Mouse (Mus musculus): ENCODE measurements around the gene Hist1h4a. TPM values are rescaled to one million over a fixed set of nuclear protein-coding genes. Genes with fewer than 3 reads are reported as not detected.
A peak's percentile ranks its signal among the peaks of the same experiment; 100 is the strongest.
"Not testable (repeated sequence)": the region's sequence is repeated elsewhere in the genome, so short reads cannot be mapped to it uniquely, and the experiment has no call there.

The Hist1h4a gene
- total RNA-seq, 2 experiments from 2014 or later: 40.4 to 698 TPM

- no peak for ATAC-seq (replicated peaks; ENCODE audit: poor library complexity)
Observed at GRCm38 (mm10) chr13:23743963-23744362, 17.1 kb downstream of the Hist1h4a start.

- no peak for ATAC-seq (replicated peaks; ENCODE audit: poor library complexity)
Observed at GRCm38 (mm10) chr13:23743215-23743614, 17.8 kb downstream of the Hist1h4a start.

GRCm38 (mm10) chr13:23742007-23742406, 19.0 kb downstream of the Hist1h4a start:
- no peak for ATAC-seq (replicated peaks; ENCODE audit: poor library complexity)

GRCm38 (mm10) chr13:23740910-23741309, 20.1 kb downstream of the Hist1h4a start:
- no peak for ATAC-seq (replicated peaks; ENCODE audit: poor library complexity)

GRCm38 (mm10) chr13:23740256-23740840, 20.7 kb downstream of the Hist1h4a start:
- ATAC-seq (replicated peaks; ENCODE audit: poor library complexity): no peak

- no peak for ATAC-seq (replicated peaks; ENCODE audit: poor library complexity)
Observed at GRCm38 (mm10) chr13:23739922-23740252, 21.1 kb downstream of the Hist1h4a start.

- peak; percentile 62 for ATAC-seq (replicated peaks; ENCODE audit: poor library complexity)
Observed at GRCm38 (mm10) chr13:23739069-23739921, 21.7 kb downstream of the Hist1h4a start.

GRCm38 (mm10) chr13:23738677-23739068, 22.4 kb downstream of the Hist1h4a start, which contains the start of gene Hist1h1c:
TSS of gene Hist1h1c (plus strand) at chr13:23738808.
- ATAC-seq (replicated peaks; ENCODE audit: poor library complexity): peak; percentile 63

- no peak for ATAC-seq (replicated peaks; ENCODE audit: poor library complexity)
Observed at GRCm38 (mm10) chr13:23738041-23738440, 23.0 kb downstream of the Hist1h4a start.

- ATAC-seq (replicated peaks; ENCODE audit: poor library complexity): no peak
Observed at GRCm38 (mm10) chr13:23737091-23737490, 23.9 kb downstream of the Hist1h4a start.

- peak; percentile 86 for ATAC-seq (replicated peaks; ENCODE audit: poor library complexity)
Observed at GRCm38 (mm10) chr13:23732156-23732804, 28.8 kb downstream of the Hist1h4a start.

- no peak for ATAC-seq (replicated peaks; ENCODE audit: poor library complexity)
Observed at GRCm38 (mm10) chr13:23730479-23730878, 30.6 kb downstream of the Hist1h4a start.

- ATAC-seq (replicated peaks; ENCODE audit: poor library complexity): no peak
Observed at GRCm38 (mm10) chr13:23729706-23730105, 31.3 kb downstream of the Hist1h4a start.

- peak; percentile 40 for ATAC-seq (replicated peaks; ENCODE audit: poor library complexity)
Observed at GRCm38 (mm10) chr13:23729192-23729525, 31.9 kb downstream of the Hist1h4a start.

- peak; percentile 20; the same call in 1 of the 2 replicates for ATAC-seq (replicated peaks; ENCODE audit: poor library complexity)
Observed at GRCm38 (mm10) chr13:23728472-23729191, 32.4 kb downstream of the Hist1h4a start.

- ATAC-seq (replicated peaks; ENCODE audit: poor library complexity): no peak
Observed at GRCm38 (mm10) chr13:23725213-23725612, 35.8 kb downstream of the Hist1h4a start.

GRCm38 (mm10) chr13:23724239-23724638, 36.8 kb downstream of the Hist1h4a start:
- peak; percentile 59 for ATAC-seq (replicated peaks; ENCODE audit: poor library complexity)

GRCm38 (mm10) chr13:23717593-23718245, 43.3 kb downstream of the Hist1h4a start:
- not testable (repeated sequence) for ATAC-seq (replicated peaks; ENCODE audit: poor library complexity)

- ATAC-seq (replicated peaks; ENCODE audit: poor library complexity): no peak
Observed at GRCm38 (mm10) chr13:23717176-23717575, 43.9 kb downstream of the Hist1h4a start.

GRCm38 (mm10) chr13:23716261-23717042, 44.6 kb downstream of the Hist1h4a start:
- peak; percentile 38 for ATAC-seq (replicated peaks; ENCODE audit: poor library complexity)

Data from megakaryocyte progenitor cell, adult 5-6 weeks (primary cell).